Mouse (Mus musculus) regulatory T cell (primary cell): Measurements from ENCODE around the gene Olfr741.

Source experiments
- in situ Hi-C: fragments of 300-600 bp; cut with MboI, MseI; formaldehyde crosslinking; loops from one replicate; pipeline ENCODE4 v1.15.1; 2025; ENCODE audit warnings: high pct_unique_total_duplicates

The Olfr741 gene

DNA sequence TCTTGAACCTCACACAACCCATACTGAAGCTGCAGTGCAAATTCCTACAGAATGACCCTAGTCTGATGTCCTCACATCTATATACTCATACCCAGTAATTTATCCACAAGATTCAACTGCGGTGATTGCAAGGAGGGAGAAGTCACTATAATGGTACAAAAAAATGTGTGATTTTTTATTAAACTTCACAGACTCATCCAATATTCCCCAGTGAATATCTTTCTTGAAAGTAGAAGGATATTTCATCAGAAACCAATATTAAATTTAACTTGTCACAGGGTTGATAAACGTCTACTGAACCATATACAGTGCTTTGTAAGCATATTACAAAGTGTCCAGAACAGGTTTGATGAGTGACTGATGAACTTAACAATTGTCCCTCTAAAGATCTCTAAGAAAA is at the start of gene Olfr741:
TSS of gene Olfr741 (plus strand) at position 301 of the 400 bp plus-strand sequence.
- in situ Hi-C loops: no loop called here

GRCm38 (mm10) chr14:50445245-50445644 is 27.3 kb upstream of the Olfr741 start, which contains the start of gene Olfr740:
TSS of gene Olfr740 (plus strand) at chr14:50445545.
- in situ Hi-C loops: no loop called here

GRCm38 (mm10) chr14:50478406-50478805 is 5.9 kb downstream of the Olfr741 start:
- in situ Hi-C loops: no loop called here

- in situ Hi-C loops: no loop called here
These were observed 30.8 kb downstream of the Olfr741 start, which contains the start of gene Olfr742 for GRCm38 (mm10) chr14:50503300-50503699. TSS of gene Olfr742 (plus strand) at chr14:50503600.

GRCm38 (mm10) chr14:50521539-50521938 is 49.0 kb downstream of the Olfr741 start, which contains the start of gene Olfr743:
TSS of gene Olfr743 (plus strand) at chr14:50521839.
- in situ Hi-C loops: no loop called here
